In genomic region chr10:94565410-94566221, GRCm38 (mm10) we compare ENCODE assay signal across 14 mouse cellular contexts.
DNase-seq lines count a peak whose midpoint lies in the region; ATAC-seq and TF ChIP-seq lines count a peak whose summit lies in the region.
"Had no signal": no experiment of that assay in that cellular context is flagged by ENCODE, and none has a peak within 500 bp of the region (broad histone marks: within the 10 kb centered on the region; RNA-seq: fewer than 3 reads in every experiment).

No protein-coding gene starts in this region.

- no peak overlapping the region for H3K27ac ChIP-seq in kidney, postnatal 0 days
- peak overlapping the region; percentile 49 for H3K27ac ChIP-seq in liver, embryonic 15.5 days (replicated peaks)
- H3K27ac ChIP-seq: forebrain, embryonic 12.5 days; macrophage; neural tube, embryonic 12.5 days had no signal

- 26% methylated on average over 7 of the region's 7 CpGs for WGBS in kidney, postnatal 0 days
- 19% methylated on average over 7 of the region's 7 CpGs for WGBS in liver, embryonic 15.5 days (ENCODE audit: insufficient replicate concordance)

- peak; percentile 93 for DNase-seq in heart, adult 11 months
- no peak for DNase-seq in heart, adult 9 months (ENCODE audit: low spot score in 2 of 2)
- DNase-seq in kidney, postnatal 0 days (ENCODE audit: low spot score) = peak; percentile 57
- no peak for DNase-seq in kidney, adult 11 months
- peak; percentile 14 for DNase-seq in c-Kit-positive CD71-positive TER-119-positive erythroid progenitor cells, embryonic 14.5 days (ENCODE audit: low spot score)
- no peak for DNase-seq in thymus, postnatal 36 days
- DNase-seq in spleen, adult 12 weeks (ENCODE audit: low spot score) = no peak
- DNase-seq: cerebellum, postnatal 36 days; gastrocnemius, postnatal 36 days; kidney, postnatal 25 days had no signal

- H3K4me2 ChIP-seq in kidney, postnatal 0 days (ENCODE audit: low read length) = no peak overlapping the region
- H3K4me2 ChIP-seq in liver, embryonic 15.5 days = peak overlapping the region; percentile 0; the same call in 1 of the 2 replicates
- H3K4me2 ChIP-seq: forebrain, embryonic 12.5 days; neural tube, embryonic 12.5 days had no signal

- no peak overlapping the region for H3K9ac ChIP-seq in kidney, postnatal 0 days (ENCODE audit: low read depth, low read length)
- H3K9ac ChIP-seq in liver, embryonic 15.5 days = no peak overlapping the region
- H3K9ac ChIP-seq: forebrain, embryonic 12.5 days; neural tube, embryonic 12.5 days had no signal

- H3K27me3 ChIP-seq in kidney, postnatal 0 days (ENCODE audit: insufficient read depth, low read length) = no peaks in the 10 kb centered on the region
- no peaks in the 10 kb centered on the region for H3K27me3 ChIP-seq in liver, embryonic 15.5 days
- H3K27me3 ChIP-seq: forebrain, embryonic 12.5 days; neural tube, embryonic 12.5 days had no signal

- H3K9me3 ChIP-seq in kidney, postnatal 0 days (replicated peaks; ENCODE audit: low read length) = no peaks in the 10 kb centered on the region
- no peaks in the 10 kb centered on the region for H3K9me3 ChIP-seq in liver, embryonic 15.5 days (replicated peaks)
- H3K9me3 ChIP-seq: forebrain, embryonic 12.5 days; neural tube, embryonic 12.5 days had no signal

- ATAC-seq in kidney, postnatal 0 days (replicated peaks; ENCODE audit: low FRiP score, low read depth) = no peak
- peak; percentile 75 for ATAC-seq in liver, embryonic 15.5 days (ENCODE audit: insufficient read depth)

- H3K4me1 ChIP-seq in kidney, postnatal 0 days (replicated peaks; ENCODE audit: insufficient read depth, low read length) = peaks cover 6% of the 10 kb centered on the region
- peaks cover 36% of the 10 kb centered on the region for H3K4me1 ChIP-seq in liver, embryonic 15.5 days (replicated peaks)
- H3K4me1 ChIP-seq: neural tube, embryonic 12.5 days had no signal

- no peaks in the 10 kb centered on the region for H3K36me3 ChIP-seq in kidney, postnatal 0 days (ENCODE audit: insufficient read depth, low read length)
- H3K36me3 ChIP-seq in liver, embryonic 15.5 days (replicated peaks) = no peaks in the 10 kb centered on the region
- H3K36me3 ChIP-seq: forebrain, embryonic 12.5 days; neural tube, embryonic 12.5 days had no signal

- no peak for TF ChIP-seq CTCF in kidney, postnatal 0 days (IDR thresholded peaks at IDR 0.05; ENCODE audit: low read depth)

- H3K4me3 ChIP-seq in kidney, postnatal 0 days (replicated peaks; ENCODE audit: low read depth, low read length) = no peak overlapping the region
- no peak overlapping the region for H3K4me3 ChIP-seq in liver, embryonic 15.5 days (replicated peaks)
- H3K4me3 ChIP-seq: forebrain, embryonic 12.5 days; neural tube, embryonic 12.5 days had no signal

Comparison
In these comparisons a context has a peak if more than half of its experiments do, and no peak if none do; other contexts are left out.
1. DNase-seq: peak in heart, adult 11 months (single experiment), kidney, postnatal 0 days (single experiment) and c-Kit-positive CD71-positive TER-119-positive erythroid progenitor cells, embryonic 14.5 days (single experiment); none in heart, adult 9 months (0 of 2), kidney, adult 11 months (single experiment), thymus, postnatal 36 days (0 of 2) and spleen, adult 12 weeks (single experiment).